Mouse (Mus musculus): Measurements from ENCODE around the gene Ndufaf8.

DNA sequence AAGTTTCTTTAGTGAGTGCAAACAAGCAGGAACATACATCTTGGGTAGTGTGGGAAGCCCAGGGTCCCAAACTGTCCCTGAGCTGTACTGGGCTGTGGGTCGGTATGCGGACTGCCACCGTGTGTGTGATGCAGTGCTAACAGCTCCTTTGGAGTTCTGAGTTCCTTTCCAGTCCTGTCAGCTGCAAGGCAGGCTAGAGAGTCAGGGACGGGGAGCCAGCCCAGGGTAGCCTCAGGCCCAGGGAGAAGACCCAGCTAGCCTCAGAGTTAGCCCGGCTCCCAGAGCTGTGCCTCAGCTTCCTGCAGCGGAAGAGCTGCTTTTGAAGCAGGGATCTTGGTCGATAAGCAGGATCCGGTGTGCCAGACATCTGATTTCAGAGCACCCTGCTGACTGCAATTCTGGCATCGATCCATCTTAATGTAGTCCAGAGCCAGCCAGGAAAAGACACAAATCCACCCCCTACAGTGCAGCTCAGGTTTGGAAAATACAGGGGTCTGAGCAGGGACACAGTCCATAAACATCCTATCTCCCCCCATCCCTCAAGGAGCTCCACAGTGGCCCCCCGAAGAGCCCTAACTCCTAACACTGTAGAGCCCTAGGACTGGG, 21.3 kb downstream of the Ndufaf8 start:
- TF ChIP-seq CTCF (IDR thresholded peaks at IDR 0.05; ENCODE audit: control insufficient read depth, insufficient read depth, insufficient replicate concordance, low read depth, low read length) (no peak), POLR2A (IDR thresholded peaks at IDR 0.05; ENCODE audit: control insufficient read depth, low read depth, low read length) (no peak)

Data from testis, adult 2 months (tissue).